Mouse (Mus musculus) heart, adult 18-20 months (tissue): Measurements from ENCODE around the gene Dnase1l2. TPM values are rescaled to one million over a fixed set of nuclear protein-coding genes. Genes with fewer than 3 reads are reported as not detected.
A peak's percentile ranks its signal among the peaks of the same experiment; 100 is the strongest.

Experiments used
- DNase-seq, 2 experiments: peaks; one replicate each; pipeline ENCODE4 v3.0.0; 2021 to 2022; ENCODE audit warnings: mixed read lengths in 1 of 2
- total RNA-seq, 2 experiments: library from RNA; stranded (reverse); gene quantifications; 2 replicates each; pipeline ENCODE4 v1.2.3; 2021

Gene Dnase1l2
- total RNA-seq, 2 experiments from 2014 or later = 0.69 to 1.5 TPM

DNA sequence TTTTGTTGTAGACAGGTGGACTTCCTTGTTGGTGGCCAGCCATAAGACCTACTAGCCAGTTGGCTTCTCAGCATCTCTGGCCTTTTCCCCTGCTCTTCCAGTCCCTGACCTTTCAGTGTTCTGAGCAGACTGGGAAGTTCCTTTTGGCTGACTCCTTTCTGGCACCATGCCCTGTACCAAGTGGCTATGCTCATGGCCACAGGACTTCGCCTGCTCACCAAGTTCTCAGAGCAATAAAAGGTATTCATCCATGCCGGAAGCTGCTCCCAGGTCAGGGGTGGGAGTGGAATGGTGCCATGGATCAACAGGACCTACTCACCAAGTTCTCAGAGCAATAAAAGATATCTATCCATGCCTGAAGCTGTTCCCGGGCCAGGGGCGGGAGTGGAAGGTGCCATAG, 29.6 kb upstream of the Dnase1l2 start:
- peak; percentile 65 to 69 for DNase-seq

GRCm38 (mm10) chr17:24470701-24471527, 28.0 kb upstream of the Dnase1l2 start:
- DNase-seq = no peak

GRCm38 (mm10) chr17:24469910-24470602, 27.2 kb upstream of the Dnase1l2 start, which contains the start of the genes E4f1 and Pgp:
Gene E4f1 (minus strand): TSS chr17:24470313.
Gene Pgp (plus strand): TSS chr17:24470392.
- DNase-seq = peak; percentile 99

GRCm38 (mm10) chr17:24469336-24469909, 26.5 kb upstream of the Dnase1l2 start:
- DNase-seq = no peak

DNA sequence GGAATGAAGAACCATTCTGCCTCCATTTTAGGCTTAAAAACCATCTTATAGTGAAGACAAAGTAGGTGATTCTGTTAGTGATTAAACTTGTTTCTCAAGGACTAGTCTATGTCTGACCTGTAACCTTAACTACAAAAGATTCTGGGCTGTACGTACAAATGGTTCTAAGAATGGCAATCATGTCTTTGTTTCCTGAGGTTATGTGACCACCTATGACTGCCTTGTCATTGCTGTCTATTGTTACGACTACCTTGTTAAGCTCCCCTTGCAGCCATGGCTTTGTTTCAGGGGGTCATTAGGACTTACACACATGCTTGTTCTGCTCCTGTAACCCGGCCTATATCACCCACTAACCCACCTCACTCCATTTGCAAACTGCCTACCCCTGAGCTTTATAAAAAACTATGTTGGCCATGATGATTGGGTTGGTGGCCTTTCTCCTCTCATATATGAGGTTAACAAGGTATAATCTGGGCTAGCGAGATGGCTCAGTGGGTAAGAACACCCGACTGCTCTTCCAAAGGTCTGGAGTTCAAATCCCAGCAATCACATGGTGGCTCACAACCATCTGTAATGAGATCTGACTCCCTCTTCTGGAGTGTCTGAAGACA, 25.8 kb upstream of the Dnase1l2 start:
- DNase-seq = no peak

GRCm38 (mm10) chr17:24463374-24464133, 20.6 kb upstream of the Dnase1l2 start:
- DNase-seq = no peak

DNA sequence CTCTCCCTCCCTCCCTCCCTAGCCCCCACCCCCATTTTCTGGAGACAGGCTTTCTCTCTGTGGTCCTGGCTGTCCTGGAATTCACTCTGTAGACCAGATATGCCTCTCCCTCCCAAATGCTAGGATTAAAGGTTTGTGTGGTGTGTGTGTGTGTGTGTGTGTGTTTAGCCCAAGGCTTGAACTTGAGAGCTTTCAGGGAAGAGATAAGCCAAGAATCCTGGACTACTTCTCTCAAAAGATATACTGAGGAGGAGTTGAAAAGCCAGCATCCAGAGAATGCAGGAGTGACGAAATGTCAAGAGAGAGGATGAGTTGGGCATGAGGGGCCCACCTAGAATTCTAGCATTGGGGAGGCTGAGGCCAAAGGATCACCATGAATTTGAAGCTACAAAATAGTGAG, 20.0 kb upstream of the Dnase1l2 start:
- no peak for DNase-seq

DNA sequence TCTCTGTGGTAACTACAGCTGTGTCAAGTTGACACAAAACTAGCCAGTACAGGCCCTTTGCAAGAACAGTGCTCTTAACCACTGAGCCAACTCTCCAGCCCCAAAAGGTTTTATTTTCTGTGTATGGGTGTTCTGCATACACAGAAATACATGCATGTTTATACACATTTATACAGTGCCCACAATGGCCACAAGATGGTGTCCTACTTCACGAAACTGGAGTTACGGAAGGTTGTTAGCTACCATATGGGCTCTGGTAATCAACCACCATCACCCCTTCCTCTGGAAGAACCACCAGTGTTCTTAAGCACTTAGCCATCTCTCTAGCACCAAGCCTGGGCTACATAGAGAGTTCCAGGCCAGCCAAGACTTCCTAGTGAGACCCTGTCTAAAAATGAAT, 18.7 kb upstream of the Dnase1l2 start:
- no peak for DNase-seq

DNA sequence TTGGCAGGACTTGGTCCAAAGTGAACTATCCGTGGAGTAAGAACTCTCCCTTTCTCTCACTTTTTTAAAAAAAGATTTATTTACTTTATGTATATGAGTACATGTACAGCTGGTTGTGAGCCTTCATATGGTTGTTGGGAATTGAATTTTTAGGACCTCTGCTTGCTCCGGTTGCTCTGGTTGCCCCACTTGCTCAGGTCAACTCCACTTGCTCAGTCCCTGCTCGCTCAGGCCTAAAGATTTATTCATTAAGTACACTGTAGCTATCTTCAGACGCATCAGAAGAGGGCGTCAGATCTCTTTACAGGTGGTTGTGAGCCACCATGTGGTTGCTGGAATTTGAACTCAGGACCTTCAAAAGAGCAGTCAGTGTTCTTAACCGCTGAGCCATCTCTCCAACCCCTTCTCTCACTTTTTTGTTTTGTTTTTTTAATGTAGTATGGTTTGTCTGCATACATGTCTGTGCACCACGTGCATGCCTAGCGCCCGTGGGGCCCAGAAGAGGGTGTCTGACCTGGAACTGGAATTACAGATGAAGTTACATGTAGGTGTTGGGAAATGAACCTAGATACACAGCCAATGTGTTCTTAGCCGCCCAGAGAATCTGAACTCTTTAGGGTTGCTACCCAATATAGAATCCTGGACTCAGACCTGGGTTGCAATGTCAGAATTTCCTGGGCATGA, 12.8 kb upstream of the Dnase1l2 start:
- peak in 1 of 2 experiments; percentile 39 for DNase-seq

- peak; percentile 100 for DNase-seq
Measured at GRCm38 (mm10) chr17:24454756-24455522, 12.0 kb upstream of the Dnase1l2 start.

DNA sequence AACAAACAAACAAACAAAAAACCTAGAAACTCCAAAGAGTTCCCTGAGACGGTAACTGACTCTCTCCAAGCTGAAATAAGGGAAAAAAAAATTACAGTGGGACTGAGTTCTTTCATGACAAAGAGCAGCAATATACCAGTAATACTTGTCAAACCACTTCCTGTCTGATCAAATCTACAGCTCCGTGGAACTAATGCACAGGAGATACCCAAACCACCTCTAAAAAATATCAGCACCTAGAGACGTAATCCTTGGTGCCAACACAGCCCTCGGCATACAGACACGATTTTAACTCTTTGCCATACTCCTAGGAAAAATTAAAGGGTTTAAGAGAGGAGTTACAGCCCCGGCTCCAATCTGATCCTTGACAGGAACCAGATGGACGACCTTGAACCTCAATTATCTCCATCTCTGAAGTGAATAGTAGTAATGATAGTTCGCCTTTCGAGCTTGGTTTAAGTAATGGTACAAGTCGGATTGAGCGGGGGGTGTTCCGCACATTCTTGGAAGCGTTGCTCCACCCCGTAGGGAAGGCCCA, 11.4 kb upstream of the Dnase1l2 start:
- no peak for DNase-seq

DNA sequence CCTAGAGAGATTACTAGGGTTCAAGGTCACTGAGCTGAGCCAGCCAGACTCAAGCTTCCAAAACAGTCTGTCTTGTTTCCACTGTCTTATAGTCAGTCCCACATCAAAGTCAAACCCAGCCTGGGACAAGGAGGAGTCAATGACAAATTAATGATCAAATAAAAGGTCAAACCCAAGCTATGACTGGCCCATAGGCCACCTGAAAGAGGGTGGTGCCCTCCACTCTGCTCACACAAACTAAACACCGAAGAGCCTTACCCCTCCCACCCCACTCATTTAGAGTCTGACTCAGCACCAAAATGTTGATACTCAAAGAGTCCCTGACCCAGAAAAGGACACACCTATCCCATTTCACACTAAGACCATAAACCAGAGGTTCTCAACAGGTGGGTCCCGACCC, 10.5 kb upstream of the Dnase1l2 start:
- no peak for DNase-seq

DNA sequence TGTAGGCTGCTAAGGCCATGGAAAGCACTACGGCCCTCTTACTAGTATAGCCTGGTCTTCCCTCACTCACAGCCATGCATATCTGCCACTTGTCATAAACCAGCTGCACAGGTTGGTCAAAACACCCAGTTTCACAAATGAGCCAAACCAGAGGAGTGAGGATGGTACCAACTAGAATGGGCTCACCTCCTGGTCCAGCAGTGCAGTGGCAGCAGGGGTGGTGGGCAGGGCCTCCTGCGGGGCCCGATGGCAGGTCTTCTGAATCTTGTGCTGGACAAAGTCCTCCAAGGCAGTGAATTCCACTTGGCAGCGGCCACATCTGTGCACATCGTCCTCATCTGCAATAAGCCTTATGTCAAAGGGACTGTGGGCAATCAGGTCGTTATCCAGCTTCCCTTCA, 8.3 kb upstream of the Dnase1l2 start:
- DNase-seq = no peak

GRCm38 (mm10) chr17:24449507-24449906, 6.6 kb upstream of the Dnase1l2 start:
- no peak for DNase-seq

GRCm38 (mm10) chr17:24446590-24446989, 3.7 kb upstream of the Dnase1l2 start:
- no peak for DNase-seq

DNA sequence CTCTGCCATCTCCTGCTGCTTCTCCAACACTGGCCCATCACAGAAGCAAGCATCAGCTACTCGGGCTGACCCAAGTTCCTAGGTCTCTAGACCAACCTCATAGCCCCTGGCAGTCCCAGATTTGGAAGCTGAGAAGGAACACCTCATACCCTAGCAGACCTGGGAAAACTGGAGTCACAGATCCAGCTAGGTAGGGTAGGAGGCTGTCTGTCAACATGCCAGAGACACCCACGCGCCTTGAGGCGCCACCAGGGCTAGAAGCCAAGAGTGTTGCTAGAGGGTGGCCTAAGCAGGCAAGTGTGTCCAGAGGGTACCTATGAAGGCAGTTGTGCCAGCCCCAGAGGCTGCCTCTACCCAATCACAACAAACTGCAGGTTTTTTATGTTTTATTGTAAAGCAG, 504 bp upstream of the Dnase1l2 start:
- no peak for DNase-seq

DNA sequence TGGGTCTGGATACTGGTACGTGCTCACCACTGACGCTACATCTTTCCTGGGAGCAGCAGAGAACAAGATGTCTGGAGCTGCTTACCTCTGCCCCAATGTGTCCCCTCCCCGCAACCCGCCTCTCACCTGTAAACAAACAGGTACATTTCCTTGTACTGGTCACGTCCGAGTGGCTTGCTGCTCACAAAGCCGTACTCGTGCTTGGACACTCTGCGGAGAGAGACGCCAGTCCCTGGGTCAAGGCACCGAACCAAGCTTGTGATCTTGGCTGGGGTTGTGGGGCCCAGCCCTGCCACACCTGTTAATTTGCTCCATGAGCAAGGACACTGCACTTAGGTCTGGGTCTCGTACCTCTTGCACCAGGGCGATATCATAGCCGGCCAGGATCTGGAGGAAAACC, 798 bp downstream of the Dnase1l2 start:
- no peak for DNase-seq

- DNase-seq = no peak
Measured at GRCm38 (mm10) chr17:24441148-24441547, 1.8 kb downstream of the Dnase1l2 start.

DNA sequence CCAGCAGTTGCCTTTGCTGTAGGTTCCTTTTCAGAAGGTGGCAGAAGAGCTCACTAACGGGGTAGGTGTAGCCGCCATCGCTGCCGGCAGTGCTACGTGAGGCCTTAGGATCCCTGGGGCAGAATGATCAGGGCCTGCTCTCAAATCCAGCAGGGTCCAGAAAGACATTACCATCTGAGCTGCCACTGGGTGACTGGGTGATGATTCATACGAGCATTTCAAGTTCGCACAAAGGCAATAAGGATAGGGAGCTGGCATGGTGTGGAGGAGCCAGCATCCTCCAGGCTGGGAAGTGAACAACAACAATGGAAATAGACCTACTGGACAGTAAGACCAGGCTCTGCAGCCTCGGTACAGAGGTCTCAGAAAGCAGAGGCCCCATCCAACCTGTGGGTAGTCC, 2.5 kb downstream of the Dnase1l2 start:
- DNase-seq = no peak

GRCm38 (mm10) chr17:24437016-24437415, 5.9 kb downstream of the Dnase1l2 start:
- peak in 1 of 2 experiments; percentile 49 for DNase-seq
